Comparison of ENCODE assay signal across 8 mouse cellular contexts in genomic region chr17:55878636-55879369, GRCm38 (mm10). TPM values are rescaled to one million over a fixed set of nuclear protein-coding genes. Genes with fewer than 3 reads are reported as not detected.
DNase-seq lines count a peak whose midpoint lies in the region; ATAC-seq and TF ChIP-seq lines count a peak whose summit lies in the region.
"Not testable (repeated sequence)": the region's sequence is repeated elsewhere in the genome, so short reads cannot be mapped to it uniquely, and the experiment has no call there.

Gene Zfp119a (minus strand): TSS chr17:55878930.

- DNase-seq in brain, embryonic 14.5 days (ENCODE audit: low read depth) = peak; percentile 96
- DNase-seq in liver, adult 2 months (ENCODE audit: extremely low read depth, low read depth, low spot score) = peak; percentile 88
- DNase-seq in naive thymus-derived CD4-positive, alpha-beta T cell, adult 2 months (ENCODE audit: low read depth) = peak; percentile 87

- H3K4me2 ChIP-seq in heart, embryonic 11.5 days = peak within 1 kb of the TSS; percentile 74
- peak within 1 kb of the TSS; percentile 70 for H3K4me2 ChIP-seq in kidney, embryonic 16.5 days (replicated peaks; ENCODE audit: low read depth, low read length)
- H3K4me2 ChIP-seq in stomach, embryonic 14.5 days (replicated peaks; ENCODE audit: low read depth, low read length) = peak within 1 kb of the TSS; percentile 52

- H3K4me1 ChIP-seq in erythroblast, embryonic 14.5 days (ENCODE audit: control insufficient read depth) = peaks cover 17% of the 10 kb centered on the region
- H3K4me1 ChIP-seq in heart, embryonic 11.5 days (ENCODE audit: control insufficient read depth, insufficient read depth, low read length); liver, adult 2 months (ENCODE audit: control insufficient read depth, insufficient read depth, low read length); stomach, embryonic 14.5 days (ENCODE audit: control insufficient read depth, insufficient read depth, low read length): not testable (repeated sequence)
- H3K4me1 ChIP-seq in kidney, embryonic 16.5 days (ENCODE audit: insufficient read depth, low read length) = peaks cover 16% of the 10 kb centered on the region

- H3K4me3 ChIP-seq in C2C12 (ENCODE audit: insufficient read depth, poor library complexity, severe bottlenecking) = peak within 1 kb of the TSS; percentile 34
- peak within 1 kb of the TSS; percentile 68 for H3K4me3 ChIP-seq in erythroblast, embryonic 14.5 days (replicated peaks)
- H3K4me3 ChIP-seq in heart, embryonic 11.5 days (ENCODE audit: low read depth, low read length) = peak within 1 kb of the TSS; percentile 54
- H3K4me3 ChIP-seq in kidney, embryonic 16.5 days (ENCODE audit: low read length) = peak within 1 kb of the TSS; percentile 57
- peak within 1 kb of the TSS; percentile 84 for H3K4me3 ChIP-seq in liver, adult 2 months (ENCODE audit: insufficient read depth, low read depth, low read length)
- H3K4me3 ChIP-seq in stomach, embryonic 14.5 days (ENCODE audit: low read depth, low read length) = peak within 1 kb of the TSS; percentile 39

- H3ac ChIP-seq in C2C12 (ENCODE audit: control insufficient read depth, insufficient read length, low read depth) = peak within 1 kb of the TSS; percentile 84

- peaks cover 14% of the 10 kb centered on the region for H3K79me3 ChIP-seq in C2C12 (ENCODE audit: low read depth)

- not testable (repeated sequence) for H3K9me3 ChIP-seq in erythroblast, embryonic 14.5 days (ENCODE audit: control insufficient read depth, low read length); heart, embryonic 11.5 days (replicated peaks; ENCODE audit: control insufficient read depth, low read length); kidney, embryonic 16.5 days (ENCODE audit: low read length); stomach, embryonic 14.5 days (ENCODE audit: control insufficient read depth, low read depth, low read length)

- H3K9ac ChIP-seq in heart, embryonic 11.5 days (ENCODE audit: low read depth, low read length) = peak within 1 kb of the TSS; percentile 76
- peak within 1 kb of the TSS; percentile 72 for H3K9ac ChIP-seq in kidney, embryonic 16.5 days (replicated peaks; ENCODE audit: low read length)
- peak within 1 kb of the TSS; percentile 89 for H3K9ac ChIP-seq in liver, adult 2 months (ENCODE audit: low read depth, low read length)
- H3K9ac ChIP-seq in stomach, embryonic 14.5 days (replicated peaks; ENCODE audit: low read depth, low read length) = peak within 1 kb of the TSS; percentile 46

- peak within 1 kb of the TSS; percentile 71 for H3K27ac ChIP-seq in heart, embryonic 11.5 days (ENCODE audit: low read depth, low read length)
- peak within 1 kb of the TSS; percentile 82 for H3K27ac ChIP-seq in kidney, embryonic 16.5 days (ENCODE audit: low read length)
- H3K27ac ChIP-seq in liver, adult 2 months (replicated peaks; ENCODE audit: insufficient read depth, low read depth, low read length) = peak within 1 kb of the TSS; percentile 84
- peak within 1 kb of the TSS; percentile 84; the same call in 1 of the 2 replicates for H3K27ac ChIP-seq in stomach, embryonic 14.5 days (ENCODE audit: low read length)

- not testable (repeated sequence) for H3K27me3 ChIP-seq in C2C12 (ENCODE audit: control insufficient read depth, insufficient read depth, insufficient read length); heart, embryonic 11.5 days (ENCODE audit: control insufficient read depth, insufficient read depth, low read length); kidney, embryonic 16.5 days (ENCODE audit: insufficient read depth, low read length); liver, adult 2 months (ENCODE audit: control insufficient read depth, insufficient read depth, low read length); stomach, embryonic 14.5 days (ENCODE audit: control insufficient read depth, insufficient read depth, low read length)
- H3K27me3 ChIP-seq in erythroblast, embryonic 14.5 days (ENCODE audit: control insufficient read depth) = peaks cover 13% of the 10 kb centered on the region

- peak; percentile 43; the same call in 1 of the 2 replicates for TF ChIP-seq POLR2A in brain, embryonic 14.5 days (IDR thresholded peaks at IDR 0.05; ENCODE audit: borderline replicate concordance, extremely low read depth, insufficient read depth, insufficient read length, poor library complexity, severe bottlenecking)
- peak; percentile 84 for TF ChIP-seq POLR2A in liver, adult 2 months (IDR thresholded peaks at IDR 0.05; ENCODE audit: extremely low read depth, insufficient read depth, low read length)

- ATAC-seq in heart, embryonic 11.5 days (replicated peaks; ENCODE audit: insufficient number of reproducible peaks, low FRiP score, low TSS enrichment) = peak; percentile 98
- peak; percentile 100 for ATAC-seq in kidney, embryonic 16.5 days (ENCODE audit: low FRiP score, low TSS enrichment)
- ATAC-seq in stomach, embryonic 14.5 days (ENCODE audit: insufficient number of reproducible peaks, insufficient read depth, low FRiP score, low read depth) = peak; percentile 99

- TF ChIP-seq CTCF in C2C12 (IDR thresholded peaks at IDR 0.05; ENCODE audit: control insufficient read depth, insufficient read depth, insufficient read length); brain, embryonic 14.5 days (IDR thresholded peaks at IDR 0.05; ENCODE audit: borderline replicate concordance, extremely low read depth, insufficient read depth, insufficient read length); liver, adult 2 months (IDR thresholded peaks at IDR 0.05; ENCODE audit: low read depth, low read length): not testable (repeated sequence)

- H3K36me3 ChIP-seq in C2C12 (ENCODE audit: control insufficient read depth, insufficient read depth); erythroblast, embryonic 14.5 days (ENCODE audit: control insufficient read depth); heart, embryonic 11.5 days (ENCODE audit: control insufficient read depth, insufficient read depth, low read length); kidney, embryonic 16.5 days (ENCODE audit: insufficient read depth, low read length); liver, adult 2 months (ENCODE audit: control insufficient read depth, insufficient read depth, low read length); stomach, embryonic 14.5 days (ENCODE audit: control insufficient read depth, insufficient read depth, low read length): not testable (repeated sequence)

- H3K79me2 ChIP-seq in C2C12 (ENCODE audit: control insufficient read depth, insufficient read depth) = peaks cover 24% of the 10 kb centered on the region
- H3K79me2 ChIP-seq in liver, adult 2 months (ENCODE audit: control insufficient read depth, insufficient read depth, low read length) = not testable (repeated sequence)

- under 1% methylated on average over 33 of the region's 53 CpGs for WGBS in heart, embryonic 11.5 days (ENCODE audit: insufficient replicate concordance)
- under 1% methylated on average over 34 of the region's 53 CpGs for WGBS in kidney, embryonic 16.5 days
- under 1% methylated on average over 46 of the region's 53 CpGs for WGBS in liver, adult 2 months
- 0% methylated on average over 32 of the region's 53 CpGs for WGBS in stomach, embryonic 14.5 days

RNA-seq across cellular contexts. Expression of gene Zfp119a, which starts in this region (rescaled TPM):
- polyA plus RNA-seq in C2C12 (2012; fragmentation: generic; extraction: Trizol) = 0.92 TPM
- polyA plus RNA-seq in brain, embryonic 14.5 days (2012; rRNA removed) = 3.8 and 4.3 TPM in 2 replicates
- polyA plus RNA-seq in erythroblast, embryonic 14.5 days (2012) = not detected in 2 replicates
- 6.2 and 7.7 TPM in 2 replicates for polyA plus RNA-seq in heart, embryonic 11.5 days (2014; fragmentation: Nextera tagmentation; extraction: Ambion mirVana)
- 8.9 and 10.9 TPM in 2 replicates for polyA plus RNA-seq in kidney, embryonic 16.5 days (2015; fragmentation: Nextera tagmentation; extraction: Ambion mirVana)
- 4.7 and 5.2 TPM in 2 replicates for total RNA-seq in liver, adult 2 months (2014; rRNA removed)
- polyA plus RNA-seq in liver, adult 2 months (2012; rRNA removed) = 0.24 and 0.35 TPM in 2 replicates
- 12.3 and 12.5 TPM in 2 replicates for polyA plus RNA-seq in stomach, embryonic 14.5 days (2014; fragmentation: Nextera tagmentation; extraction: Ambion mirVana)

Comparison
In these comparisons a context has a peak if more than half of its experiments do, and no peak if none do; other contexts are left out.
1. Peak in every context shown above with its lines: DNase-seq, ATAC-seq, H3K4me3 ChIP-seq and H3K27ac ChIP-seq.
2. H3K4me3 ChIP-seq: peak in every context shown above with its lines; median percentile 84 in liver, adult 2 months; 68 in erythroblast, embryonic 14.5 days; 57 in kidney, embryonic 16.5 days; 54 in heart, embryonic 11.5 days; 39 in stomach, embryonic 14.5 days; 34 in C2C12.